Mouse (Mus musculus) cerebellum, adult 11 months (tissue): ENCODE measurements at regions not wholly inside any gene's neighbourhood (a gene's known extent, or its start where the extent isn't known, plus 50 kb on each side); places are given as distances from the start of the nearest gene placed in this dataset.

Source experiments
- DNase-seq: peaks from one replicate; pipeline ENCODE4 v3.0.0; 2022

DNA sequence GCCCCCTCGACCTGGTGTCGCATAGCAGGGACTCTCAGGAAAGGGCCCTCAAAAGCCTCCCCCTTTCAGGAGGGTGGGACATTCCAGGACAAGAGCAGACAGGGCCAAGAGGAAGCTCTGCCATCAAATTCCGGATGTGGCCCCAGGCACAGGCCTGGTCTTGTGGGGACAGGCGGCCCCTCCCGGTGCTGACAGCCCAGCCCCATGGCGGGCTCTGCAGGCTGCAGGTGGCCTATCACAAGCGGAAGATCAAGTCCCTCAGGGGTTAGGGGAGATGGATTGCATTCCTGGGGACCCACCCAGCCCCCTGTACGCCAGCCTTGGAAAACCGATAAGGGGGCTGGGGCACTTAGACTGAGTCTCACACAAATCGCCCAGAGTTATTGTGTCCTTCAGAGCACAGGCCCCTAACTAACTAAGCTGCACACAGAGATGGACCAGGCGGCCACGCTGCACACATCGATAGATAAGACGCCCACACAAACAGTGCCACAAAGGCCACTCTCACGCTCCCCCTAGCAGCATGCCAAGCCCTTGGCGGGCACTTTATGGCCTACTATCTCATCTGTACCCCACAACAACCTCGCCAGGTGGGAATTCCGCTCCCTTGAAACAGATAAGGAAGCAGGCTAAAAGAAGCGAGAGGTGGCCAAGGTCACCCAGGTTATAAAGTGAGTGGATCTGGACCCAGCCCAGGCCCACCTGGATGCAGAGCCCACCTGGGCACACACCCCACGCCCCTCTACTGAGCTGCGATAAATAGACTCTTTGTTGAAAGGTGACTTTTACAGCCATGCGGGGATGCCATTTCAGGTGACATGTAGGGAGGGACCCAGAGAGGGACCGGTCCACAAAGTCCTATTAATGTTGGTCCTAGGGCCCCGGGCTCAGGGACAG, 55.5 kb downstream of the Gm5294 start:
- DNase-seq = no peak

DNA sequence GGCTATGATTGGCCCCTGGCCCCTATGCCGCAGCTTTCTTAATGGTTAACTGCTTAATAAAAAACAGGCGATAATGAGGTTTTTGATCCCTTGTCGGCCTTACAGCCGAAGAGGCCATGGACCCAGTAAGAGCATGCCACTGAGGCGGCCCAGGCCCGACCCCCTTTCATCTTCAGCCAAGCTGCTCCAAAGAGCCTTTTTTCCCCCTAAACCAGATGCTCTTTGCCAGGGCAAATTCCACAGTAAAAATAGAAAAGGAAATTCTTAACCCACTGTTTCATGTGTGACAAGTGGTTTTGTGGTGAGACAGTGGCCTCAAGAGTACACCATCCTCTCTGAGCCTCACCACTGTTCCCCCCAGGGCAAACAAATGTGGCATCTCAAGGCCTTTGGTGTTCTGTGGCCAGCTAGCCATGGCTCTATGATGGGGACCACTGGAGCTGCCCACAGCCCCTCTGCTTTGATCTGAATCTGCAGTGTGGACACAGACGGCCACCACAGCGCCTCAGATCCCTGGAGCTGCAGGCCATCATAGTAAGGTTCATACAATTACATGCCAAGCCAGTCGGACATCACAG, 61.9 kb downstream of the Gm5294 start:
- no peak for DNase-seq

DNA sequence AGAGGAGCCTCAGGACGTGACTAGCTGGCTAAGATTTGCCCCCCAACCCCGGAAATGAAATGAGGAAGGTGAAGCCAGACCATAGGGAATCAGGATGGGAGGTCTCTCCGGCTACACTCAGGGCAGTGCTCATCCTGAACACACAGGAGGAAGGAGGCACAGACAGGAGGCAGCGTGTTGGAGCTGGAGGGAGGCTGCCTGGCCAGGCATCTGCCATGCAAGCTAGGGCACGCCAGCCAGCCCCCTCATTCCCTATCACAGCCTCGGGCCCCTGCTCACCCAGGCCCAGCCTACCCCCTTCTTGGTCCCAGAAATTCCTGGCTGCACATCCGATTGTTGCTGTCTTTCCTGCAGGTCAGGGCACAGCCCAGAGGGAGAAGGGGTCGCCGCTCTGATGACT, 63.7 kb downstream of the Gm5294 start:
- DNase-seq = no peak

DNA sequence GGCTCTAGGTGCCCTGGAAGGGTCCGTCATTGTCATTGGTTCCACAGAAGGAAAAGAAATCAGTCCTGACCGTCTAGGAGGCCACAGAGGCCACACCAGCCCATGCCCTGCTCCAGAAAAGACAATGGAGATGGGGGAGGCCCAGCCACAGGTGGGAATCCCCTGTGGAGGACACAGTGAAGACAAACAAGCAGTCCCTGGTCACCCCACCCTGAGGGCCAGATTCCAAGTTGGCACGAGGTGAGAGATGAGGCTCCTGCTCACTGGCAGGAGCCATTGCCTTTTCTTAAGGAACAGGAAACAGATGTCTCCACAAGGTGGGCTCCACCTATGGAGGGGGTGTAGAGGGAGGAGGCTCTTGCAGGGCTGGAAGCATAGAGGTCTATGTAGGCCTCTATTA, 66.0 kb downstream of the Gm5294 start:
- no peak for DNase-seq

DNA sequence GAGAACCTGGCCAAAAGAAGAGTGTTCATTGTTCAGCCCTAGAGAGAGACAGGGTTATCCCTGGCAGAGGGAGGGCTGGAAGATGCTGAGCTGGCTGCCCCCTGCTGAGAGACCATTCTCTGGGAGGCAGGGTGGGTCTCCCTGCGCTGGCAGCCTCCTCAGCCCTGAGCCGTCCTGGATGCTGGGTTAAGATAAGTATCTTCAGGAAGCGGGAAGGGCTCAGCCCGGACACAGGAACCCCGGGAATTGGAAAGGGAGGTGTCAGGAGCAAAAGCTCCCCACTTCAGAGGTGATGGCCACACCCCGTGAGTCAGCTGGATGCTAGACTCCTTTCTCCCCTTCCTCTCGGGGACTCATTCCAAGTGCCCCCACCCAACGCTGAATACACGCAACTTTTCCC, 68.9 kb downstream of the Gm5294 start:
- DNase-seq = no peak

DNA sequence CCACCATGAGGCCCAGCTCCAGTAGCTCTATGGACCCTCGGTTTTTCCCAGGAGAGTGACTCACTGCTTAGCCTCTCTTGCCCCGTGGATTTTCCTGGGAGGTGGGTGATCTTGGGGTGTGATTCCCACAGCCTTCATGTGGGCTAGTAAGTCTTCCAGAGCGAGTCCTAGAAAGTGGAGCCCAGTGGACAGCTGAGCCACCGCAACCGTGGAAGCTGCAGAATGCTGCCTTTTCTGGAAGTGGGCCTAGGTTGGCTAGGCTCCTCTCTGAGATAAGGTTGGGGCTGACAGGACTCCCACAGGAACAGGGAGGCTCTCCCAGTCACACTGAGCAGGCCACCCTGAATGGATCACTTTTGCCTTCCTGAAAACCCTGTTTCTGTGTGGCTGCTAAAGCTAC, 69.9 kb downstream of the Gm5294 start:
- no peak for DNase-seq

DNA sequence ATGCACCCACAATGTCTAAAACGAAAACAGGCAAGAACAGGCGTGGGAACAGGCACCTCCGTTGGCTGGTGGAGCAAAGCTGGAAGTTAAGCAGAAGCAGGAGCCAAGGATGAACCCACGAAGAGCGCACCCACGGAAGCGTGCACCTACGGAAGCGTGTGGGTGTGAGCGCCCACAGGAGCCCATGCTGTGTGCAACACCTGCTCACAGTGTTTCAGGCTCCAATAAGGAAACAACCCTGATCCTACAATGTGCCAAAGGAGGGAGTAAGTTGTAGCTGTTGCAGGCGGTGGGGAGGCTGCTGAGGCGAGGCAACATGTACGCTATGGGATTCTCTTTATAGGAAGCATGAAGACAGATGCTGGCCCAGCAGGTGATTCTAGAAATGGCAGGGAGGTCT, 74.6 kb downstream of the Gm5294 start:
- peak; percentile 20 for DNase-seq

DNA sequence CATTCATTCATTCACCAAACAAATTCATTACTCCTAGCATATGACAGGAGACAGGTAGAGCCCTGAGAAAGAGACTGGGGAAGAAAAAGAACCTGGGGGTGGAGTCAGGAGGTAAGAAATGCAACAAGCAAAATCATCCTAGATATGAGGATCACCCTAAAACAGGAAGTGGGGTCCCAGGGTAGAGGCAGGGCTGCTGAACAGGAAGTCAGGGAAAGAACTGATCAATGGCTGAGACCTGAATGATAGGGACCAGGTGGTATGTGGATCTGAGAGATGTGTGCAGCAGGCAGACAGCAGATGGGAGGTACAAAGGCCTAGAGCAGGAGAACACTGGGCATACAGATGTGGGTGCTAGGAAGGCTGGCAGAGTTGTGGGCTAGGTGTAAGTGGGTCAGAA, 77.4 kb downstream of the Gm5294 start:
- no peak for DNase-seq

DNA sequence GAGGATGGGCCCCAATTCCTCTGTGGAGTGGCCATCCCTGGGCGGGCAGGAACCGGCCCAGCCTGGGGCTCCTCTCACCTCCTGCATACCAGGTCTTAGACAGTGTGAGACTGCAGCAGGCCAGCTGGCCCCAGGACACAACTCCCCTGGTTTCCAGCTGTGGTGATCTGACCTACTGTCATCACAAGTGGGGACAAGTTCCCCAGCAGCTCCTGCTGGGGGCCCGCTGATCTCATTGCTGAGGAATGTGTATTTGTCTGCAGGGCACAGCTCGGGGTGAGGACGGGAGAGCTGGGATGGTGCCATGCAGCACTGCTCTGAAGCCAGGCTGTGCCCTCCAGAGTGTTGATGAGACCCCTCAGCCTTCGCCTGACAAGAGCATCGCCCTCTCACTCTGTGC, 78.6 kb downstream of the Gm5294 start:
- no peak for DNase-seq

DNA sequence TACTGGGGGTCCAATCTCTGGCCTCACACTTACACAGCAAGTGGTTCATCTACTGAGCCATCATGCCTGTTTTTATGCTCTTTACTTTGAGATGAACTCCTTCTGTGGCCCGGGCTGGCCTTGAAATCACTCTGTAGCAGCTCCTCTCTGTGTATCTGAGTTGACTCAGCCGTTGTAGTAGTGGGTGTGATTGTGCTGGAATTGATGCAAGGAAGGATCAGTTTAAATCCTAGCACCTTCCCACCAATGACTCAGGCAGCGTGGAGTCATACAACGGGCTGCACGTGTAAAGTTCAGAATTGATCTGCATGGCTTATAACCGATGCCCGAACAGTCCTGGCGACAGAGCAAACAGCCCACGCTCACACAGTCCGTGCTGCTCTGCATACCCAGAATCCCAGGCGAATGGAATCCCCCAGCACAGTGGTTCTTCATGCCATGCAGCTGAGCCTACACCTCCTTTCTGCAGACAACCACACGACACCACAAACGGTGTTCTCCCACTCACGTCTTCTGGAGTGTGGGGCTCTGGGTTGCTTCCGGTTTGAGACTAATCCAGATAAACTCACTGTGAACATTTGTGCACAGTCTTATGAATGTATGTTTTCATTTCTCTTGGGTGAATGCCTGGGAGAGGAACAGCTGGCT, 81.2 kb downstream of the Gm5294 start:
- no peak for DNase-seq

DNA sequence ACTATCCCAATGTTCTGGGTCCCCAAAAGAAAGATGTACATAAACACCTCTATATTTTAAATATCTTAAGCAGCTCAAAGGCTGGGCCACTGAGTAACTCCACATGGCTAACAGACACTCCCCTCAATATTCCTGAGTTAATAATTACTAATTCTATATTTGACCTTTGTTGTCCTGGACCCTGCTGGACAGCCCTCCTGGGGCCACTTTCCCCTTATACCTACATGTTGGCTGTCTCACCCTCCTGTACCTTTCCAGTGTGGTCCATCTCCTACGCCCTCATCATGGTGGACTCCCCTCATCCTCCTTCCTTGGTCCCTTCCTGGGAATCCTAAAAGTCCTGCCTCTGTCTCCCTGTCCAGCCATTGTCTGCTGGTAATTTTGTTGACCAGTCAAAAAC, 82.4 kb downstream of the Gm5294 start:
- DNase-seq = no peak

DNA sequence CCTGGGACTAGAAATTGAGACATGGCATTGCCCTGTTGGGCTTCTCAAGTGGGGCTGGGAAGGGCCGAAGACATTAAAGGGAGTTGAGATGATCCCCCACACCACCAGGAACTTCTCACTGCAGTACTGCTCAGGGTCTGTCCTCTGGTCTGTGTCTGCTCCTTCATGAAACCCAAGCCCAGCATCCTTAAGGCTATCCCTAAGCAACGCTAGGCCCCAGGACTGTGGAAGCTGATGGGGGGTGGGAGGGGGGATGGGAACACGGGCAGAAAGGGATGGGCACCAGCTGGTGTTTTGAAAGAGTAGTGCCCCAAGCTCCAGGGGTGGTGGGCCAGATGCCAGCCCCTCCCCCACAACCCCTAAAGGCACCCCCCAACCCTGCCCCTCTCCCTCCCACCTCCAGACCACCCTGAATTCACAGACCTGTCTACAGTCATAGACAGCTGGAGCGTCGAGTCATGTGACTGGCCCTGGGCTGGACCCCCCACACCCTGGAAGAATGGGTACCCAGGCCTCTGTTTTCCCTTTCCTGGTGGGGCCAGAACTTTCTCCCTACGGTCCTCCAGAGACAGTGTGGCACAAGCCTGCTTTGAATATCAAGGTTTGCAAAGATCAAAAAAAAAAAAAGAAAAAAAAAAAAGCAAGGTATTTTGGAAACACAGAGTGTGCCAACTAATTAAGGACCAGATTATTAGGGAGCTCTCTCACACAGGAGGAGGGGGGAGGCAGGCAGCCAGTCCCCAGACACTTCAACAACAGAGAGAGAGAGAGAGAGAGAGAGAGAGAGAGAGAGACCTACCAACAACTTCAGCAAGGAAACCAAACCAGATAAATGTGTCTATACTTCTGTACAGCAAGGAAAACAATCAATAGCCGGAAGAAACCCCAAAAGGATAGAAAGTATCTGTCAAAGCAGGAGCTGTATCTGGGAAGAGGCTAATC, 85.1 kb downstream of the Pdgfa start:
- no peak for DNase-seq

DNA sequence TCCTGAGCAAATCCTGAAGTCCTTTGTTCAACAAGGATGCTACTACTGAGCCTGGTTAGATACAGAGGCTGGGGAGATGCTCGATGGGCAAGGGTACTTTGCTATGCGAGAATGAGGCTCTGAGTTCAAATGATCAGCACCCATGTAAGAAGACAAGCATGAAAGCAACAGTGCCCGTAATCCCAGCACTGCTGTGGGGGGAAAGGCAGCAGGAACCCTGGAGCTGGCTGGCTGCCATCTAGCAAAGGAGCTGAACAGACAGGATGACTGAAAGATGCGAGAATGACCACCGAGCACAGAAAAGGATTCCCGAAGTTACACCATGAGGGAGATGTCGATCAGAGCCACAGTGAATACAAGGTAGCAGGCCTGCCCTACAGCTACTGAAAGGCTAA, 84.5 kb downstream of the Pdgfa start:
- DNase-seq = no peak

DNA sequence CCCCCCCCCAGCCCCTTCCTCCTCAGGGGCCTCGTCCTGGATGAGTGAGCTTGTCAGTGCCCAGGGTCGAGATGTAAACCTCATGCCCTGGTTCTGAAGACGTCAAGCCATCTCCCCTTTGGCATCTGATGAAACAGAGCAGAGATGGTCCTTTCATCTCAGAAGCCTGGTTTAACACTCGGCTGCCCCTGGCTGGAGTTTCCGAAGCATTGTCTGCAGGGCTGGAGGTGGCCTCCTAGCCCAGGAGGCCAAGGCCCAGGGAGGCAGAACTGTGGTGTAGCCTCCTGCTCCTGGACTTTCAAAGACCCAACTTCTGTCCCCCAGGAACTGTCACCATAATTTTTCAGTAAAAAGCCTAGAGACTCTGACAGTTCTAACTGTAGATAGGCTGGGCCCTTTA, 82.1 kb downstream of the Pdgfa start:
- no peak for DNase-seq

DNA sequence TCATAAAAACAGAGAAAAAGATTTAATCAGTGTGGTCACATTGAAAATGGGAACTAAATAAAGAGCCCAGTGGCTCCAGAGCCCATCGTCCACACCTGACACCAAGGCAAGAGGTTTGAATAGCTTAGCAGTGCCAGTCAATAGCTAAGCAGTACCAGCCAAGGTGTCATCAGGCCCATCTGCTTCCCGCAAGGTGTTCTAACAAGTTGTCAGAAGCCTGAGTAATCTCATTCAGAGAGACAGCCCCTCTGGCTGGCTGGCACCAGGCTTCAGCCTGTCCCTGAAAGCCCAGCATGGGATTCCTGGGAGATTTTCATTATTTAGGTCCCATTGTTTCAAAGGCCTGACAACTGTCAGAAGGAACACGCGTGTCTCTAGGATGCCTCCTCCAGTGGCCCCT, 81.7 kb downstream of the Pdgfa start:
- DNase-seq = no peak

DNA sequence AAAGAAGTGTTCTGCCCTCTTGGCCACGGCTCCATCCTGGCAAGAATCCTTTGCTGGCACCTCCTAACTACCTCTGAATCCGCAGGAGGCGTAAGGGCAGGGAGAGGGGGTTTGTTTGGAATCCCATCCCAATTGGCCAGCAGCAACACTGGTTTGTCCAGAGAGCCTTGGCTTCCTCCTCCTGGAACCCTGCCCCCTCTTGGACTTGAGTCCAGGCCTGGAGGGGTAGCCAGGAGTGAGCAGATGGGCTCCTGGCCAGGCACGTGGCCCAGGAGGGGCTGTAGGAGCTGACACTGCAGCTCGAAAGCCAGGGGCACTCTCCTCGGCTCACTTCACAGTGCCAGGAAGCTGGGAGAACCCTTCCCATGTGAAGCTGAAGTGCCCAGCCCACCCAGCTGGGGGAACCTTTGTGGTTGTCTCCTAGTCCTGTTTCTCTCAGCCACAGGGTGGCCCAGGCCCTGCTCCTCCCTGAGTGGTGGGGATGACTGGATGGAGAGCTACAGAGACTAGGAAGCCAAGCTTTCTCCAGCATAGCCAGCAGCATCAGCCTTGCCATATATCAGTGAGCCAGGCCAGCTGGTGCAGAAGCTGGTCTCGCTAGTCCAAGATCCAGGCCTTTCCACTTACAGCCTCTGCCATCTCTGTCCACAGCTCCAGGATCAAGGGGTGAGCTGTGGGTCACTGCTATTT, 76.9 kb downstream of the Pdgfa start:
- DNase-seq = peak; percentile 61

DNA sequence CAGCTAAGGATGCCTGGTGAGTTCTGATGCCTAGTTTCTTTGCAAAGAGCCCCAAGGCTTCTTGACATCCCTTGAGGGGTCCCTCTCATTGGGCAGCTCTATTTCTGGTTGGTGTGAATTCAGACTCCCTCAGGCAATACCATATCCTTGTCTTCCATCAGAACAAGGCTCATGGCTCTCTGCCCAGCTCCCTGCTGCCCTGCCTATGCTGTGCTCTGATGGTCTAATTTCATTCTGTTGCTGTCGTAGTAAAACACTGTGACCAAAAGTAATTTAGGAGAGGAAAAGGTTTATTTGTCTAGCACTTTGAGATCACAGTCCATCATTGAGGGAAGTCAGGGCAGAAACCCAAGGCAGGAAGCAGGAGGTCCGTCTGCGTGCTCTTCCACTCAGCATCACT, 75.1 kb downstream of the Pdgfa start:
- DNase-seq = no peak
